Mouse (Mus musculus): ENCODE results near the gene Rpl27a. TPM values are rescaled to one million over a fixed set of nuclear protein-coding genes. Genes with fewer than 3 reads are reported as not detected.

The Rpl27a gene
- total RNA-seq, 2 experiments from 2014 or later = 264 to 272 TPM

- DNase-seq (ENCODE audit: low spot score in 2 of 2) = no peak
These were observed 43.7 kb downstream of the Rpl27a start for GRCm38 (mm10) chr7:109562676-109563075.

- no peak for DNase-seq (ENCODE audit: low spot score in 2 of 2)
These were observed 44.9 kb downstream of the Rpl27a start for GRCm38 (mm10) chr7:109563775-109564362.

DNA sequence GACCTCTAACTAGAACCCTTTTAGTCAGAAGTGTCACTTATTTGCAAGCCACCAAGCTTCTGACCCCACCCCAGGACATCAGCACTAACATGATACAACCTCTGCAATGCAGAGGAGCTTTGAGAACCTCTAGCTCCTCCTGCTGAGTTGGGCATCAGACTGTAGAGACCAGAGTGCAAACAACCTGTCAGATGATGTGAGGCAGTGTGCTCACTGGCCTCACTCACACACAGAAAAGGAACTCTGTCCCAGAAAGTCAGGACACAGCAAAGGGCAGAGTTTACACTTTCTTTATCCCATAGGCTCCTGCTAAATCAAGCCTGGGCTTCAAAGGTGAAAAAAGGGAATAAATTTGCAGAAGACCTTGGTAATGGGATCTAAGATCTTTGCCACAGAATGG, 47.4 kb downstream of the Rpl27a start:
- DNase-seq (ENCODE audit: low spot score in 2 of 2) = no peak

GRCm38 (mm10) chr7:109566841-109567768, 48.2 kb downstream of the Rpl27a start:
- DNase-seq (ENCODE audit: low spot score in 2 of 2) = no peak

- no peak for DNase-seq (ENCODE audit: low spot score in 2 of 2)
These were observed 49.5 kb downstream of the Rpl27a start for GRCm38 (mm10) chr7:109568391-109568892.

Small RNA genes within 50 kb of the gene (microRNA-seq; reads per million reads assigned to microRNA genes)
- not detected for gene Gm47284

Other genes starting within 250 kb of the Rpl27a start
- 1 to 10 TPM; 1.1 to 1.5 TPM for gene Stk33, start 80.1 kb upstream of the Rpl27a start, total RNA-seq (2021)
- under 1 TPM; 0.25 to 0.40 TPM for gene Trim66, start 11.0 kb upstream of the Rpl27a start, total RNA-seq (2021)
- gene St5, start 184.5 kb downstream of the Rpl27a start, total RNA-seq (2021) = 10 to 100 TPM; 54.1 to 57.6 TPM
- gene Akip1, start 184.5 kb downstream of the Rpl27a start, total RNA-seq (2021) = 10 to 100 TPM; 33.3 to 34.0 TPM
- not detected for gene BC051019, start 204.7 kb downstream of the Rpl27a start, total RNA-seq (2021)
- not detected for gene Ascl3, start 212.6 kb downstream of the Rpl27a start, total RNA-seq (2021)
- gene Tmem9b, start 233.7 kb downstream of the Rpl27a start, total RNA-seq (2021) = 10 to 100 TPM; 34.8 to 36.9 TPM

Measured in adrenal gland, postnatal 4 days (tissue).